Mouse (Mus musculus) lung, adult 18-20 months (tissue): ENCODE results near the gene Gm9112.
"Not testable (repeated sequence)": the region's sequence is repeated elsewhere in the genome, so short reads cannot be mapped to it uniquely, and the experiment has no call there.

Source experiments
- DNase-seq, 2 experiments: peaks; one replicate each; pipeline ENCODE4 v3.0.0; 2022; ENCODE audit warnings: mixed read lengths in 2 of 2

Gm9112 gene

GRCm38 (mm10) chrX:102707535-102707934 lies at the start of gene Gm9112, which contains the start of gene Dmrtc1b:
Gene Gm9112, minus strand, starts transcription at chrX:102707635.
Gene Dmrtc1b, plus strand, starts transcription at chrX:102707865.
- DNase-seq: not testable (repeated sequence)

DNA sequence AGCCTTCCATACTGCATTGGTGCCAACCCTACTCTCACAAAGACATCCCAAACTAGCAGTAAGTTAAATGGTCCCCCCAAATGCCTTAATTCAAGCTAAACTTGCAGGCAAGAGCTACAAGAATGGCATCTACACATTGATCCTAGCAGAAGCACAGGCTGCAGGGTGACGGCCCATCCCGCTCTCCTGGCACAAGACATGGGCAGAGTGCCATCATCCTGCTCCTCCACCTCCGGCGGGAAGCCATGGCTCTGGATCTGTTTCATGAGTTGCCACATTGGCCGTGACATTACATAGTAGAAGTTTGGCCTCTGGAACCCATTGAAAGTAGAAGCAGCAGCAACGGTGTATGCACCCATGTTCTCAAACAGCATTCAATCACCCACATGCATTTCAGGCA lies 16.8 kb upstream of the Gm9112 start:
- not testable (repeated sequence) for DNase-seq

DNA sequence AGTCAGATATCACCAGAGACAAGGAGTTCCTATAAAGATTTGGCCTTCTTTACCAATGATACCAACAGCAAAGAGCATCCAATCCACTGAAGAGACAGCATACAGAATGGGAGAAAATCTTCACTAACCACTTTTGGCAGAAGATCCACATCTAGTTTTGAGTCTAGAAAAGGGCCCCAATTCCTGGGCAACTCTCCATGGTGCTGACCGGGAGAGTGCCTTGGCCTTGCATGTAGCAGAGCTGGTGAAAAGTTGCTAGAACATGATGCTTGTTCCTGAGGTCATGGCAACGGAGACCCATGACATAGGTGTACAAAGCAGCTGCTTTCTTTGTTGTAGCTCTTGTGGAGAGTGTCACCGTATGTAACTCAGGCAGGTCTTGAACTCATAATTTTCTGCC lies 6.8 kb downstream of the Gm9112 start:
- not testable (repeated sequence) for DNase-seq

GRCm38 (mm10) chrX:102689252-102689651 lies 18.2 kb downstream of the Gm9112 start:
- DNase-seq: peak in 1 of 2 experiments; percentile 14

DNA sequence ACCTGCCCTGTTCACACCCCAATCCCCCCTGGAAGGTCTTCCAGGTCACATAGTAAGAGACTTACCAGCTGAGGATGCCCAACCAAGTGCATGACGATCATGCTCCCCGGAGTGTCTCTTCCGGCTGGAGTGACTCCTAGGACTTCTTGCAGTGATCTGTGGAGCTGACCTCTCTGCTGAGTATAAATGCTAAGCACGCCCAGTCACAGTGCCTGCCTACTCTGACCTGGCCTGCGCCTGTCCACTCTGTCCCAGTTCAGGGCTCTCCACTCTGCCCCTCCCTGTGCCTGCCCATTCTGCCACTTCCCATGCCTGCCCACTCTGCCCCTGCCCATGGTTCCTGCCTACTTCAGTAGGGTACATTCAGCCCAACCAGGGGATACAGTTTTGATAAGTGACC lies 20.6 kb downstream of the Gm9112 start, which contains the start of gene Gm3880:
Gene Gm3880 (minus strand): TSS at position 101 of the 400 bp plus-strand sequence.
- DNase-seq: not testable (repeated sequence)

DNA sequence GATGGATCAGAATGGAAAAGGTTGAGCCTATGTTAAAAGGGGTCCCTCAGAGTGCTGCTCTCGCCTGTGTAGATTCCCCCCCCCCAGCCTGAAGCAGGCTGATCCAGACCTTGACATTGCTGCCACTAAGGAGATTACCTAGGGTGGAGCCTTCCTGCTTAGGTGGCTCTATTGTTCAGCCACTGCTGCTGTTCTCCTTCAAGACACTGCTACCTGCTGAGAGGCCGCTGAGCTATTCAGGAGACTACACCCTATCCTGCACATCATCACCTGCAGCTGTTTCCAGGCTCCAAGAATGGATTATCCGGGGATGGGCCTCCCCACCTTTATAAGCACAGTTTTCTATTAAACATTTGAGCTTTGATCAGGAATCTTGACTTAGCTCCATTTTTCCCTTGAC lies 22.7 kb downstream of the Gm9112 start:
- not testable (repeated sequence) for DNase-seq

GRCm38 (mm10) chrX:102666641-102667040 lies 40.8 kb downstream of the Gm9112 start:
- no peak for DNase-seq

GRCm38 (mm10) chrX:102660712-102661111 lies 46.7 kb downstream of the Gm9112 start:
- peak; percentile 7 to 10 for DNase-seq
